Mouse (Mus musculus): ENCODE measurements around the gene Gm20532.

GRCm38 (mm10) chr2:26625419-26625818 lies 39.0 kb downstream of the Gm20532 start:
- TF ChIP-seq POLR2A (IDR thresholded peaks at IDR 0.05; ENCODE audit: borderline replicate concordance, control insufficient read depth, low read depth, low read length), result no peak
- no peak for TF ChIP-seq CTCF (IDR thresholded peaks at IDR 0.05; ENCODE audit: control insufficient read depth, insufficient read depth, low read length)
